Mouse (Mus musculus) adrenal gland, adult 18-20 months (tissue): ENCODE data around the gene Pcdh7. TPM values are rescaled to one million over a fixed set of nuclear protein-coding genes. Genes with fewer than 3 reads are reported as not detected.

Source experiments
- DNase-seq, 2 experiments: peaks; one replicate each; pipeline ENCODE4 v3.0.0; 2021 to 2022; ENCODE audit warnings: low spot score in 2 of 2
- total RNA-seq, 2 experiments: library from RNA; stranded (reverse); gene quantifications; 1 replicate in 1 of 2; 2 replicates in 1 of 2; pipeline ENCODE4 v1.2.3; 2021

The Pcdh7 gene
- total RNA-seq, 2 experiments from 2014 or later = 0.96 to 2.5 TPM

GRCm38 (mm10) chr5:57870727-57871126 lies 153.0 kb downstream of the Pcdh7 start:
- DNase-seq = no peak

GRCm38 (mm10) chr5:57884982-57885381 lies 167.2 kb downstream of the Pcdh7 start:
- DNase-seq = no peak

GRCm38 (mm10) chr5:57899018-57899614 lies 181.3 kb downstream of the Pcdh7 start:
- no peak for DNase-seq

GRCm38 (mm10) chr5:57907218-57907617 lies 189.5 kb downstream of the Pcdh7 start:
- no peak for DNase-seq

GRCm38 (mm10) chr5:57921140-57921539 lies 203.4 kb downstream of the Pcdh7 start:
- DNase-seq = no peak

- DNase-seq = no peak
These were observed 213.6 kb downstream of the Pcdh7 start for GRCm38 (mm10) chr5:57931331-57931730.

GRCm38 (mm10) chr5:57931738-57932137 lies 214.0 kb downstream of the Pcdh7 start:
- DNase-seq = no peak

GRCm38 (mm10) chr5:57934666-57935065 lies 216.9 kb downstream of the Pcdh7 start:
- DNase-seq = no peak

GRCm38 (mm10) chr5:57940457-57940856 lies 222.7 kb downstream of the Pcdh7 start:
- no peak for DNase-seq

- no peak for DNase-seq
These were observed 225.4 kb downstream of the Pcdh7 start for GRCm38 (mm10) chr5:57943176-57943575.

- DNase-seq = no peak
These were observed 225.8 kb downstream of the Pcdh7 start for GRCm38 (mm10) chr5:57943611-57944010.

- DNase-seq = no peak
These were observed 227.7 kb downstream of the Pcdh7 start for GRCm38 (mm10) chr5:57945419-57945818.

GRCm38 (mm10) chr5:57959317-57959716 lies 241.6 kb downstream of the Pcdh7 start:
- no peak for DNase-seq

GRCm38 (mm10) chr5:57963792-57964191 lies 246.0 kb downstream of the Pcdh7 start:
- no peak for DNase-seq

GRCm38 (mm10) chr5:57964201-57964600 lies 246.4 kb downstream of the Pcdh7 start:
- DNase-seq = no peak

GRCm38 (mm10) chr5:57993584-57993983 lies 275.8 kb downstream of the Pcdh7 start:
- no peak for DNase-seq

- no peak for DNase-seq
These were observed 303.6 kb downstream of the Pcdh7 start for GRCm38 (mm10) chr5:58021331-58021730.

- DNase-seq = no peak
These were observed 307.4 kb downstream of the Pcdh7 start for GRCm38 (mm10) chr5:58025123-58025522.

GRCm38 (mm10) chr5:58025759-58026158 lies 308.0 kb downstream of the Pcdh7 start:
- no peak for DNase-seq

- no peak for DNase-seq
These were observed 322.1 kb downstream of the Pcdh7 start for GRCm38 (mm10) chr5:58039875-58040274.

- no peak for DNase-seq
These were observed 326.4 kb downstream of the Pcdh7 start for GRCm38 (mm10) chr5:58044216-58044615.

- no peak for DNase-seq
These were observed 363.3 kb downstream of the Pcdh7 start for GRCm38 (mm10) chr5:58081054-58081453.

GRCm38 (mm10) chr5:58082230-58082629 lies 364.5 kb downstream of the Pcdh7 start:
- no peak for DNase-seq

- no peak for DNase-seq
These were observed 365.3 kb downstream of the Pcdh7 start for GRCm38 (mm10) chr5:58083056-58083455.
